Mouse (Mus musculus): ENCODE measurements around the gene Gm21858.
"Not testable (repeated sequence)": the region's sequence is repeated elsewhere in the genome, so short reads cannot be mapped to it uniquely, and the experiment has no call there.

Gene Gm21858

GRCm38 (mm10) chrY:55731456-55731855, at the start of gene Gm21858:
Gm21858 (plus strand) TSS chrY:55731756.
- not testable (repeated sequence) for TF ChIP-seq GATA4 (IDR thresholded peaks at IDR 0.05; ENCODE audit: insufficient replicate concordance, low read length)

All from liver, adult (tissue).